Comparison of ENCODE assay signal across 19 mouse cellular contexts in genomic region chr15:94032957-94033356, GRCm38 (mm10).
DNase-seq lines count a peak whose midpoint lies in the region.
"Had no signal": no experiment of that assay in that cellular context is flagged by ENCODE, and none has a peak within 500 bp of the region (broad histone marks: within the 10 kb centered on the region; RNA-seq: fewer than 3 reads in every experiment).

No protein-coding gene starts in this region.

- peak; percentile 36 to 62 for DNase-seq in frontal cortex, adult 2 months (ENCODE audit: extremely low spot score in 1 of 2, low spot score in 1 of 2)
- DNase-seq in frontal cortex, postnatal 14 days (ENCODE audit: low spot score in 2 of 2), result no peak
- peak; percentile 54 for DNase-seq in layer of hippocampus, adult 9-11 months
- no peak for DNase-seq in layer of hippocampus, postnatal 10 days (ENCODE audit: low spot score in 2 of 2)
- peak; percentile 28 for DNase-seq in right cerebral cortex, postnatal 25 days
- no peak for DNase-seq in right cerebral cortex, postnatal 4 days
- no peak for DNase-seq in ovary, adult 18-20 months (ENCODE audit: low spot score)
- DNase-seq: adrenal gland, postnatal 14 days; cerebellum, adult 18-20 months; cerebellum, postnatal 10 days; gastrocnemius, postnatal 10 days; kidney, adult 18-20 months; kidney, postnatal 25 days; liver, embryonic 13.5 days; lung, adult 18-20 months; lung, postnatal 4 days; right cerebral cortex, postnatal 14 days; thymus, adult 2 months; thymus, postnatal 4 days had no signal

Comparison
In these comparisons a context has a peak if more than half of its experiments do, and no peak if none do; other contexts are left out.
1. DNase-seq: peak in frontal cortex, adult 2 months (2 of 2), layer of hippocampus, adult 9-11 months (single experiment) and right cerebral cortex, postnatal 25 days (single experiment); none in frontal cortex, postnatal 14 days (0 of 2), layer of hippocampus, postnatal 10 days (0 of 2), right cerebral cortex, postnatal 4 days (single experiment) and ovary, adult 18-20 months (single experiment).